Mouse (Mus musculus) kidney, embryonic 14.5 days (tissue): ENCODE measurements at regions not wholly inside any gene's neighbourhood (a gene's known extent, or its start where the extent isn't known, plus 50 kb on each side); places are given as distances from the start of the nearest gene placed in this dataset.

Source experiments
- ATAC-seq: fragments of 200-750 bp; cut with Nextera tagmentation; 2 replicates; pipeline ENCODE4 v1.8.0; 2017; ENCODE audit warnings: moderate number of reproducible peaks, mild to moderate bottlenecking, moderate TSS enrichment, moderate library complexity; ENCODE audit not compliant: low FRiP score, low TSS enrichment
- H3K27ac ChIP-seq: fragments of 300-500 bp; sonication (generic); 2 replicates; pipeline ENCODE4 v1.5.1; 2014; ENCODE audit warnings: low read depth, mild to moderate bottlenecking, low read length, moderate library complexity, mixed read lengths
- H3K27me3 ChIP-seq: fragments of 300-500 bp; sonication (generic); 2 replicates; pipeline ENCODE4 v1.6.1; 2014; ENCODE audit warnings: mild to moderate bottlenecking, low read length; ENCODE audit not compliant: control insufficient read depth, insufficient read depth
- H3K36me3 ChIP-seq: fragments of 300-500 bp; sonication (generic); 2 replicates; pipeline ENCODE4 v1.6.1; 2014; ENCODE audit warnings: low read length, mixed read lengths; ENCODE audit not compliant: control insufficient read depth, insufficient read depth
- H3K4me1 ChIP-seq: fragments of 300-500 bp; sonication (generic); 2 replicates; pipeline ENCODE4 v1.6.1; 2014; ENCODE audit warnings: low read length, mixed read lengths; ENCODE audit not compliant: control insufficient read depth, insufficient read depth
- H3K4me2 ChIP-seq: fragments of 300-500 bp; sonication (generic); replicated peaks from 2 replicates; pipeline ENCODE4 v1.6.1; 2014; ENCODE audit warnings: low read depth, mild to moderate bottlenecking, low read length
- H3K4me3 ChIP-seq: fragments of 300-500 bp; sonication (generic); 2 replicates; pipeline ENCODE4 v1.5.1; 2014; ENCODE audit warnings: mild to moderate bottlenecking, low read length
- H3K9ac ChIP-seq: fragments of 300-500 bp; sonication (generic); 2 replicates; pipeline ENCODE4 v1.6.1; 2014; ENCODE audit warnings: low read depth, mild to moderate bottlenecking, low read length, moderate library complexity
- H3K9me3 ChIP-seq: fragments of 300-500 bp; sonication (generic); 2 replicates; pipeline ENCODE4 v1.6.1; 2016; ENCODE audit warnings: low read length; ENCODE audit not compliant: control insufficient read depth
- WGBS: fragments of 180-500 bp; shearing (Covaris S2); extraction: QIAGEN DNeasy Blood & Tissue Kit; methylation state at CpG from one replicate; pipeline ENCODE4 v1.1.7; 2014; 5-methylcytosine and 5-hydroxymethylcytosine counted together

DNA sequence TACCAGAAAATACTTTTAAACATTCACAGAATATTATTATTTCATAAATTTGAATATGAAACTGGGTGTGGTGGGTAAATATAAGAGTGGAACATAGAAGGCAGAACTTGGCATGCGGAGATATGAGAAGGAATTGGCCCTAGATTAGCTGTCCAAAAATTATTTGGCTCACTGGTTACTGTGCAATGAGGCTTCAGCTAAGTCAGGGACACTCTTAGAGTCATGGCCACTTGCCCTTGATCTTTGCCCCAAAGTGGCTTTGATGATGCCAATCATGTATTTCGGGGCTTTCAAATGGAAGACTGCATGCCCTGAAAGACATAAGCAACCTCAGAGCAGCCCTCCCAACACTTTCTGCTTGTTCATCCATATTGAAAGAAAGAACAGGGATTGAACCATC is 76.9 kb downstream of the Pxdc1 start:
- H3K4me3 ChIP-seq: no peak overlapping the region
- 87% methylated on average over 2 of the region's 2 CpGs for WGBS
- H3K9me3 ChIP-seq: no peaks in the 10 kb centered on the region
- H3K36me3 ChIP-seq: no peaks in the 10 kb centered on the region
- no peaks in the 10 kb centered on the region for H3K27me3 ChIP-seq
- no peak for ATAC-seq
- no peak overlapping the region for H3K9ac ChIP-seq
- H3K4me1 ChIP-seq: no peaks in the 10 kb centered on the region
- H3K27ac ChIP-seq: no peak overlapping the region
- no peak overlapping the region for H3K4me2 ChIP-seq

DNA sequence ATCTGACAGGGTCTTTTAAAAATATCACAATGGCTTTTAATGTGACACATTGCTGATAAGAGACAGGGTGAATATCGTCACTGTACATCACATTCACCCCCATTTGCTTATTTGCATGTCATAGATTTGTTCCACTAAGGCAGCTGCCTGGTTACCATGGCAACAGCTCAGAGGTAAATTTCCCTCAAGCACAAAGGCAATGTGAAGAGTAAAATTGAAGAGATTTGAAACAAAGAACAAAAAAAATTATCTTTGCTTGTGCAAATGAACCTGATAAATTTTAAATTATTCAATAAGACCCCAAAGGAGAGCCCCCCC is 77.3 kb downstream of the Pxdc1 start:
- Histone ChIP-seq H3K27me3 (no peaks in the 10 kb centered on the region), H3K4me3 (no peak overlapping the region), H3K9me3 (no peaks in the 10 kb centered on the region), H3K27ac (no peak overlapping the region), H3K36me3 (no peaks in the 10 kb centered on the region), H3K4me2 (no peak overlapping the region), H3K4me1 (no peaks in the 10 kb centered on the region), H3K9ac (no peak overlapping the region)
- 53% methylated on average over 1 of the region's 1 CpGs for WGBS
- no peak for ATAC-seq

DNA sequence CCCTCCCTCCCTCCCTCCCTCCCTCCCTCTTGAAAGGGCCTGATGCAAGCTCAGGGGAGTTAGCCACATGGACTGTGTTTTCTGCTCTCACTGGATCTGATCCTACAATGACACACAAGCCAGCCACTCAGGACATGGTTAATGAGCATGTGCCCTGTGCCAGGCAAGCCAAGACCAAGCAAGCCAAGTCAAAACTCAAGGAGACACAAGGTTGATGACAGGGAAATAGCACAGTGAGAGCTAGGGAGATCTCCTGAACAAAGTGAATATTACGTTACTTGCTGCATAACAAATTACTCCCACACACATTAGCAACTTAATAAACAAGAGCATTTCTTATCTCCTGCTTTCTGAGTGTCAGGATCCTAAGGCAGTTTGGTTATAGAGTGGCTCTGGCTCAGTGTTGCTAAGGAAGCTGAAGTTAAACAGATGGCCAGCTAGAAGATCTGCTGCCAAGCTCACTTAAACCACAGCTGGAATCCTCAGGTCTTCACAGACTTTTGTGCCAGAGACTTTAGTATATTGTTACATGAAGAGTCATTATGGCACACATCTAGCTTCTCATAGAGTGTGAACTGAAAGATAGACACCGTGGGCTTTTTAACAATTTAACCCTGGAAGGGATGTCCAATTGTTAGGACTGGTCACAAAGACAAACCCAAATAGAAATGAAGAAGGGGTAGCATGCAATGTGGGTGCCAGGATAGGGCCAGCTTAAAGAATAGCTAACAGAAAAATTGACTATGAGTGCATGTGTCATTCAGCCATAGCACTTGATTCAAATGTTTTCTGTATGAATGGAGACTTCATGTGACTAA is 77.9 kb downstream of the Pxdc1 start:
- no peak for ATAC-seq

DNA sequence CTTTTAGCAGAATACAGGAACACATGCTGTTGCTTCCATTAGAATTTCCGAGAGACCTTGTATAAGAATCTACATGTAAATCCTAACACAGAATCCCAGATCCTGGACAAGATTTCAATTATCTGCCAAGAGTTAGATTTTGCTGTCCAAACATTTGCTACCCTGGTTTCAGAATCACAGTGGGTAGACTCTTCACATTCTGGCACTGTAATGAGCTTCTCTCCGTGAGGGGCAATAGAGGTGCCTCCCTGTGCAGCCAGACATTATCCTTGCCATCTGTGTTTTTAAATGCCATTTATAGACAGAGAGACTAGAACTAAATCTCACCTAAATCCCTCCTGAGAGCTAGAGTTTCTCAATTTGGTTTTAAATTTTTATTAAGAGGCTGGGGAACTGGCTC is 84.0 kb downstream of the Pxdc1 start:
- H3K9ac ChIP-seq: no peak overlapping the region
- 80% methylated on average over 2 of the region's 2 CpGs for WGBS
- H3K27ac ChIP-seq: no peak overlapping the region

More for the DNA sequence above, 77.9 kb downstream of the Pxdc1 start:
- Histone ChIP-seq H3K9ac (no peak overlapping the region), H3K9me3 (no peaks in the 10 kb centered on the region), H3K27ac (no peak overlapping the region), H3K4me3 (no peak overlapping the region), H3K4me1 (no peaks in the 10 kb centered on the region), H3K36me3 (no peaks in the 10 kb centered on the region), H3K4me2 (no peak overlapping the region), H3K27me3 (no peaks in the 10 kb centered on the region)
- 63% methylated on average over 2 of the region's 2 CpGs for WGBS

DNA sequence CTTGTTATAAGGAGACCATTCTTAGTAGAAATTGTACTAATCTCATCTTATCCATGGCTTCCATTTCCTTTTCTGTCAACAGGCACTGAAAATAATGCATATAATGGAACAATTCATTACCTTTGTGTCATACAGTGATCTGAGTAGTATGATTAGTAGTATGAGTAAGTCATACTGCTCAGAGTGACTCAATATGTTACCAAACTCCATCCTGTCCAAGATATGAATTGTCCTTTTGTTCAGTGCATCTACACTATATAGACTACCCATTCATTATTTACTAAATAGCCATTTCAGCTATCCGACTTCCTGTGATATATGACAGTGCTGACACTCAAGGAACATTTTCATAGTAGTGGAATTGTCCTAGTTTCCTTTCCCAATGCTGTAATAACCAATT is 86.6 kb downstream of the Pxdc1 start:
- WGBS: 78% methylated on average over 1 of the region's 1 CpGs
- no peak overlapping the region for H3K4me3 ChIP-seq
- no peak overlapping the region for H3K4me2 ChIP-seq
- H3K36me3 ChIP-seq: no peaks in the 10 kb centered on the region
- no peak overlapping the region for H3K27ac ChIP-seq
- peaks cover under 1% of the 10 kb centered on the region; the same call in 1 of the 2 replicates for H3K9me3 ChIP-seq
- no peak for ATAC-seq
- H3K9ac ChIP-seq: no peak overlapping the region
- no peaks in the 10 kb centered on the region for H3K4me1 ChIP-seq
- no peaks in the 10 kb centered on the region for H3K27me3 ChIP-seq

More for the DNA sequence above, 84.0 kb downstream of the Pxdc1 start:
- ATAC-seq: no peak
- no peaks in the 10 kb centered on the region for H3K4me1 ChIP-seq
- no peaks in the 10 kb centered on the region for H3K9me3 ChIP-seq
- no peaks in the 10 kb centered on the region for H3K27me3 ChIP-seq
- H3K36me3 ChIP-seq: no peaks in the 10 kb centered on the region
- no peak overlapping the region for H3K4me2 ChIP-seq
- no peak overlapping the region for H3K4me3 ChIP-seq

DNA sequence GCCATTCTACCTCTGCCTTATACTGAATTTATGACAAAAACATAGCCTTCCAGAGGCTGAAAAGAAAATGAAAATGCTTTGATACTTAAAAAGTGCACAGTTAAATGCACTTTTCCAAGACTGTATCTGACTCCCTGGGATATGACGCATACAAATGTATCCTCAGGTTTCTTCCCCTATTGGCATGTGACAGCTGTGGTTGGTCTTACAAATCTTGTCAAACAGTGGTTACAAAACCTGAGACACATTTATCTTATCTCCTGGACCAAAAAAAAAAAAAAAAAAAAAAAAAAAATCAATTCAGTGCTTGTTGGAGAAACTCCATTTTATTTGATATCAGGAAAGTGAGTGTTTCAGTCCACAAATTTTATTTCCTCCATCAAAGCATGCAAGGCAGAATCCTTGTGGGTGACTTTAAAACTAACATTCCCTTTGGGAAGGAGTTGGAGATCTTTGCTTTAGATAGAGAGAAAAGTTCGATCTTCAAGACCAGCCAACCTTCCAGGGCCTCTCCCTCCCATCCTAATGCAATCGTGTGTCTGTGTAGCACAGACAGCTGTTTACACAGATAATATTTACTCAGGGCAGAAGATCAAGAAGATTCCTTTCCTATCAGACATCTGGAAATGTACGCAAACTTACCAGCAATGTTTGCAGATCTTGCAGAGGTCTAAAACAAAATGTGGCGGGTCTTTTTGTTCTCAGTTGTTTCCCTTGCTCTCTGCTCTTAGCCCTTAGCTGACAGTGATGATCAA is 103.0 kb downstream of the Pxdc1 start:
- ATAC-seq: no peak
- H3K27me3 ChIP-seq: no peaks in the 10 kb centered on the region
- WGBS: 36% methylated on average over 5 of the region's 5 CpGs

DNA sequence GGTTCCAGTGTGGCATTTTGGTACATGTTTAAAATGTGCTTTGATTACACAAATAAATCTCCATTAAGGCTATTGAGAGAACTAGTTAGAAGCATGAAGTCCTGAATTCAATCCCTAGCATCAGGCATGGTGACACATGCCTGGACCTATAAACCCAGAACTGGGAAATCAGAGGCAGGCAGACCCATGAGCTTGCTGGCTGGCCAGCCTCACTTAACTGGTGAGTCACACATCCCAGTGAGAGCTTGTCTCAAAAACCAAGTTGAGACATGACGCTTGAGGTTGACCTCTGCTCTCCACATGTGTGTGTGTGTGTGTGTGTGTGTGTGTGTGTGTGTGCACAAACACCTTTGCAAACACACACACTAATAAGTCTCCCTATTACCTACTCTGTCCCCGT is 112.6 kb downstream of the Pxdc1 start:
- Histone ChIP-seq H3K9ac (no peak overlapping the region), H3K4me1 (no peaks in the 10 kb centered on the region), H3K4me2 (no peak overlapping the region), H3K27me3 (no peaks in the 10 kb centered on the region), H3K4me3 (no peak overlapping the region), H3K9me3 (no peaks in the 10 kb centered on the region), H3K27ac (no peak overlapping the region), H3K36me3 (no peaks in the 10 kb centered on the region)
- ATAC-seq: no peak
- WGBS: 94% methylated on average over 2 of the region's 2 CpGs

More for the DNA sequence above, 103.0 kb downstream of the Pxdc1 start:
- Histone ChIP-seq H3K36me3 (no peaks in the 10 kb centered on the region), H3K4me3 (no peak overlapping the region), H3K27ac (no peak overlapping the region), H3K9me3 (peaks cover 6% of the 10 kb centered on the region; the same call in 1 of the 2 replicates), H3K4me1 (no peaks in the 10 kb centered on the region), H3K4me2 (no peak overlapping the region), H3K9ac (no peak overlapping the region)

DNA sequence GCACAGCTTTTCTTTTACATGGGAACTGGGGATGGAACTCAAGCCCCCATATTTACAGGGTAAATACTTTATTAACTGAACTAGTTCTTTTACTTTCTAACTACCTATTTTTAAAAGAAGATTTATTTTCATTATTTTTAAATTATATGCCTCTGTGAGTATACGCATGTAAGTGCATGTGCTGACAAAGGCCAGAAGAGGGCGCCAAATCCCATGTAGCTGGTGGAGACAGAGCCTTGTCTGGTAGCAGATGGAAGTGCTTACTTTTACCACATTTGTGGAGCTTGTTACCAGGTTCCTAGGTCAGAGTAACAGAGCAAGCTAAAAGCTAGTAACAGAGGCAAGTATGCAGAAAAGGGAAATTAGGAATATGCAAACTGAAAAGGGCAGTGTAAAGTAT is 119.4 kb downstream of the Pxdc1 start:
- no peak overlapping the region for H3K9ac ChIP-seq
- H3K4me3 ChIP-seq: no peak overlapping the region
- no peaks in the 10 kb centered on the region for H3K4me1 ChIP-seq
- no peaks in the 10 kb centered on the region for H3K27me3 ChIP-seq
- no peak overlapping the region for H3K4me2 ChIP-seq
- 80% methylated on average over 2 of the region's 2 CpGs for WGBS
- ATAC-seq: no peak
- H3K9me3 ChIP-seq: peaks cover 4% of the 10 kb centered on the region; the same call in 1 of the 2 replicates
- no peak overlapping the region for H3K27ac ChIP-seq
- H3K36me3 ChIP-seq: no peaks in the 10 kb centered on the region

DNA sequence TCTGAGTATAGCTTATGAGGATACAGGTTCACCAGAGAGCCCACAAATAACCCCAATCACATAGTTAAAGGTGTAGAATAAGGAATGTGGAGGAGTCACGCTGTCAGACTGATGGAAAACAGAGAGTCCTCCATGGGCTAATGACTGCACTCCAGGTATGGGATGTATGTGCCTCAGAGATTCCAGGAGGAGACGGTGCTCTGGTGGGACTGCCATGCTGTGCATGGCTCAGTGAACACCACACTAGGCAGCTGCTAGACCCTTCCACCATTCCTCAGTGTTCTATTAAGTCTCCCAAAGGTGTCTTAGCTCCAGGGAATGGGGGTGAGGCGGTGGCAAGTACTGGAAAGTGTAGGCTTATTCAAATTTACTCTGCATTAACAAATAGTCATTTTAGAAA is 142.0 kb downstream of the Pxdc1 start:
- H3K27me3 ChIP-seq: no peaks in the 10 kb centered on the region
- no peaks in the 10 kb centered on the region for H3K9me3 ChIP-seq
- H3K4me2 ChIP-seq: no peak overlapping the region
- H3K27ac ChIP-seq: no peak overlapping the region
- ATAC-seq: peak; percentile 68; the same call in 1 of the 2 replicates
- H3K4me1 ChIP-seq: no peaks in the 10 kb centered on the region
- no peaks in the 10 kb centered on the region for H3K36me3 ChIP-seq
- no peak overlapping the region for H3K4me3 ChIP-seq
- H3K9ac ChIP-seq: no peak overlapping the region
- WGBS: 66% methylated on average over 3 of the region's 3 CpGs
